Mouse (Mus musculus): ENCODE data around the gene Lsp1. TPM values are rescaled to one million over a fixed set of nuclear protein-coding genes. Genes with fewer than 3 reads are reported as not detected.

Gene Lsp1
- polyA plus RNA-seq, 1 experiment, result 2.4 TPM

- Histone ChIP-seq H3K4me3 (ENCODE audit: control insufficient read depth, low read depth, low read length) (no peak overlapping the region), H3K27me3 (ENCODE audit: control insufficient read depth, insufficient read depth, low read length) (no peaks in the 10 kb centered on the region), H3K36me3 (ENCODE audit: control insufficient read depth, insufficient read depth, low read length) (no peaks in the 10 kb centered on the region), H3K27ac (ENCODE audit: control insufficient read depth, insufficient read depth, low read depth, low read length) (no peak overlapping the region), H3K4me1 (ENCODE audit: control insufficient read depth, insufficient read depth, low read length) (no peaks in the 10 kb centered on the region; the same call in 1 of the 2 replicates)
- TF ChIP-seq POLR2A (IDR thresholded peaks at IDR 0.05; ENCODE audit: control insufficient read depth, low read depth, low read length) (no peak), CTCF (IDR thresholded peaks at IDR 0.05; ENCODE audit: control insufficient read depth, insufficient read depth, insufficient replicate concordance, low read depth, low read length) (no peak)
Observed at GRCm38 (mm10) chr7:142444171-142444570, 16.4 kb upstream of the Lsp1 start.

GRCm38 (mm10) chr7:142445324-142445723 lies 15.3 kb upstream of the Lsp1 start:
- H3K27ac ChIP-seq (ENCODE audit: control insufficient read depth, insufficient read depth, low read depth, low read length), result no peak overlapping the region
- no peaks in the 10 kb centered on the region; the same call in 1 of the 2 replicates for H3K4me1 ChIP-seq (ENCODE audit: control insufficient read depth, insufficient read depth, low read length)
- no peaks in the 10 kb centered on the region for H3K27me3 ChIP-seq (ENCODE audit: control insufficient read depth, insufficient read depth, low read length)
- H3K36me3 ChIP-seq (ENCODE audit: control insufficient read depth, insufficient read depth, low read length), result no peaks in the 10 kb centered on the region
- H3K4me3 ChIP-seq (ENCODE audit: control insufficient read depth, low read depth, low read length), result no peak overlapping the region
- no peak for TF ChIP-seq CTCF (IDR thresholded peaks at IDR 0.05; ENCODE audit: control insufficient read depth, insufficient read depth, insufficient replicate concordance, low read depth, low read length)
- TF ChIP-seq POLR2A (IDR thresholded peaks at IDR 0.05; ENCODE audit: control insufficient read depth, low read depth, low read length), result no peak

GRCm38 (mm10) chr7:142446264-142446663 lies 14.3 kb upstream of the Lsp1 start:
- no peaks in the 10 kb centered on the region for H3K27me3 ChIP-seq (ENCODE audit: control insufficient read depth, insufficient read depth, low read length)
- H3K4me1 ChIP-seq (ENCODE audit: control insufficient read depth, insufficient read depth, low read length), result no peaks in the 10 kb centered on the region; the same call in 1 of the 2 replicates
- no peak for TF ChIP-seq POLR2A (IDR thresholded peaks at IDR 0.05; ENCODE audit: control insufficient read depth, low read depth, low read length)
- TF ChIP-seq CTCF (IDR thresholded peaks at IDR 0.05; ENCODE audit: control insufficient read depth, insufficient read depth, insufficient replicate concordance, low read depth, low read length), result no peak
- no peak overlapping the region for H3K4me3 ChIP-seq (ENCODE audit: control insufficient read depth, low read depth, low read length)
- H3K36me3 ChIP-seq (ENCODE audit: control insufficient read depth, insufficient read depth, low read length), result no peaks in the 10 kb centered on the region
- no peak overlapping the region for H3K27ac ChIP-seq (ENCODE audit: control insufficient read depth, insufficient read depth, low read depth, low read length)

GRCm38 (mm10) chr7:142449038-142449617 lies 11.5 kb upstream of the Lsp1 start:
- Histone ChIP-seq H3K4me3 (ENCODE audit: control insufficient read depth, low read depth, low read length) (no peak overlapping the region), H3K4me1 (ENCODE audit: control insufficient read depth, insufficient read depth, low read length) (no peaks in the 10 kb centered on the region), H3K36me3 (ENCODE audit: control insufficient read depth, insufficient read depth, low read length) (no peaks in the 10 kb centered on the region), H3K27me3 (ENCODE audit: control insufficient read depth, insufficient read depth, low read length) (no peaks in the 10 kb centered on the region), H3K27ac (ENCODE audit: control insufficient read depth, insufficient read depth, low read depth, low read length) (no peak overlapping the region)
- TF ChIP-seq POLR2A (IDR thresholded peaks at IDR 0.05; ENCODE audit: control insufficient read depth, low read depth, low read length) (no peak), CTCF (IDR thresholded peaks at IDR 0.05; ENCODE audit: control insufficient read depth, insufficient read depth, insufficient replicate concordance, low read depth, low read length) (no peak)

- Histone ChIP-seq H3K36me3 (ENCODE audit: control insufficient read depth, insufficient read depth, low read length) (no peaks in the 10 kb centered on the region), H3K27ac (ENCODE audit: control insufficient read depth, insufficient read depth, low read depth, low read length) (no peak overlapping the region), H3K27me3 (ENCODE audit: control insufficient read depth, insufficient read depth, low read length) (no peaks in the 10 kb centered on the region), H3K4me1 (ENCODE audit: control insufficient read depth, insufficient read depth, low read length) (no peaks in the 10 kb centered on the region), H3K4me3 (ENCODE audit: control insufficient read depth, low read depth, low read length) (no peak overlapping the region)
- no peak for TF ChIP-seq CTCF (IDR thresholded peaks at IDR 0.05; ENCODE audit: control insufficient read depth, insufficient read depth, insufficient replicate concordance, low read depth, low read length)
- TF ChIP-seq POLR2A (IDR thresholded peaks at IDR 0.05; ENCODE audit: control insufficient read depth, low read depth, low read length), result no peak
Observed at GRCm38 (mm10) chr7:142454706-142455105, 5.9 kb upstream of the Lsp1 start.

GRCm38 (mm10) chr7:142455251-142455650 lies 5.4 kb upstream of the Lsp1 start:
- Histone ChIP-seq H3K36me3 (ENCODE audit: control insufficient read depth, insufficient read depth, low read length) (no peaks in the 10 kb centered on the region), H3K27me3 (ENCODE audit: control insufficient read depth, insufficient read depth, low read length) (no peaks in the 10 kb centered on the region), H3K27ac (ENCODE audit: control insufficient read depth, insufficient read depth, low read depth, low read length) (no peak overlapping the region), H3K4me3 (ENCODE audit: control insufficient read depth, low read depth, low read length) (no peak overlapping the region), H3K4me1 (ENCODE audit: control insufficient read depth, insufficient read depth, low read length) (no peaks in the 10 kb centered on the region)
- TF ChIP-seq POLR2A (IDR thresholded peaks at IDR 0.05; ENCODE audit: control insufficient read depth, low read depth, low read length), result no peak
- TF ChIP-seq CTCF (IDR thresholded peaks at IDR 0.05; ENCODE audit: control insufficient read depth, insufficient read depth, insufficient replicate concordance, low read depth, low read length), result no peak

- TF ChIP-seq CTCF (IDR thresholded peaks at IDR 0.05; ENCODE audit: control insufficient read depth, insufficient read depth, insufficient replicate concordance, low read depth, low read length) (no peak), POLR2A (IDR thresholded peaks at IDR 0.05; ENCODE audit: control insufficient read depth, low read depth, low read length) (no peak)
- Histone ChIP-seq H3K27me3 (ENCODE audit: control insufficient read depth, insufficient read depth, low read length) (no peaks in the 10 kb centered on the region), H3K36me3 (ENCODE audit: control insufficient read depth, insufficient read depth, low read length) (no peaks in the 10 kb centered on the region), H3K4me1 (ENCODE audit: control insufficient read depth, insufficient read depth, low read length) (no peaks in the 10 kb centered on the region; the same call in 1 of the 2 replicates), H3K4me3 (ENCODE audit: control insufficient read depth, low read depth, low read length) (no peak overlapping the region), H3K27ac (ENCODE audit: control insufficient read depth, insufficient read depth, low read depth, low read length) (no peak overlapping the region)
Observed at GRCm38 (mm10) chr7:142456806-142457205, 3.8 kb upstream of the Lsp1 start.
